Mouse (Mus musculus): ENCODE measurements around the gene Grhl3. TPM values are rescaled to one million over a fixed set of nuclear protein-coding genes. Genes with fewer than 3 reads are reported as not detected.
"Not testable (repeated sequence)": the region's sequence is repeated elsewhere in the genome, so short reads cannot be mapped to it uniquely, and the experiment has no call there.

Grhl3 gene
- total RNA-seq (2022): under 1 TPM in 2 of 4 experiments, not detected in 2; 0.15 to 0.16 TPM

GRCm38 (mm10) chr4:135573251-135573808 is at the start of gene Grhl3:
Gene Grhl3 (minus strand): TSS chr4:135573630.
- no peak for DNase-seq (ENCODE audit: low spot score in 2 of 2)

- no peak for DNase-seq (ENCODE audit: low spot score in 2 of 2)
These were observed 48.9 kb upstream of the Grhl3 start for GRCm38 (mm10) chr4:135622290-135622689.

DNA sequence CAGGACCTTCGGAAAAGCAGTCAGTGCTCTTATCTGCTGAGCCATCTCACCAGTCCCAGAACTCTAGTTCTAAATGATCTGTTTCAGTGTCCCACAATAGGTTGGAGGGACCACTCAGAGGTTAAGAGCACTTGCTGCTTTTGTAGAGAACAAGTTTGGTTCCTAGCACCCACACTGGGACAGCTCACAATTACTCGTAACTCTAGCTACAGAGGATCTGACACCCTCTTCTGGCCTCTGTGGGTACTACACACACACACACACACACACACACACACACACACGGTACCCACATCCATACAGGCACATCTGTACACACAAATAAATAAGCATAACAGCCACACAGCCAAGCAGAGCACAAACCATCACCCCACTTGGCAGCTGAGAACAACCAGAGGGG is 47.0 kb upstream of the Grhl3 start:
- no peak for DNase-seq (ENCODE audit: low spot score in 2 of 2)

GRCm38 (mm10) chr4:135617783-135618470 is 44.5 kb upstream of the Grhl3 start:
- no peak for DNase-seq (ENCODE audit: low spot score in 2 of 2)

GRCm38 (mm10) chr4:135617038-135617437 is 43.6 kb upstream of the Grhl3 start:
- no peak for DNase-seq (ENCODE audit: low spot score in 2 of 2)

DNA sequence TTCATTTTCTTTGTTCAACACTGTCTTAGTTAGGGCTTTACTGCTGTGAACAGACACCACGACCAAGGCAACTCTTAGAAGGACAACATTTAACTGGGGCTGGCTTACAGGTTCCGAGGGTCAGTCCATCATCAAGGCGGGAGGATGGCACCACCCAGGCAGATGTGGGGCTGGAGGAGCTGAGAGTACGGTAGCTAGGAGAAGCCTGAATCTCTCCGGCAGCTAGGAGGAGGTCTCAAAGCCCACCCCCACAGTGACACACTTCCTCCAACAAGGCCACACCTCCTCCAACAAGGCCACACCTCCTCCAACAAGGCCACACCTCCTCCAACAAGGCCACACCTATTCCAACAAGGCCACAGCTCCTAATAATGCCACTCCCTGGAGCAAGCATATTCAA is 41.9 kb upstream of the Grhl3 start:
- DNase-seq (ENCODE audit: low spot score in 2 of 2): not testable (repeated sequence)

DNA sequence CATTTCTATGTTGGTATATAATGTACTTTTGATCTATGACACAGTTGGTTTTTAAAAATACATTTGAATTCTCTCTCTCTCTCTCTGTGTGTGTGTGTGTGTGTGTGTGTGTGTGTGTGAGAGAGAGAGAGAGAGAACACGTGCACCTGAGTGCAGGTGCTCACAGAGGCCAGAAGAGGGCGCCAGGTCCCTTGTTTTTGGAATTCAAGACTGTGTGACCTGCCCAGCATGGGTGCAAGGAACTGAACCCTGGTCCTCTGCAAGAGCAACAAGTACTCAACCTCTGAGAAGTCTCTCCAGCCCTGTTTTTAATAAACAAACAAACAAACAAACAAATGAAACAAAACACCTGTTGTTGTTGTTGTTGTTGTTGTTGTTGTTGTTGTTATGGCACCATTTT is 36.6 kb upstream of the Grhl3 start:
- no peak for DNase-seq (ENCODE audit: low spot score in 2 of 2)

GRCm38 (mm10) chr4:135607979-135608885 is 34.8 kb upstream of the Grhl3 start:
- DNase-seq (ENCODE audit: low spot score in 2 of 2): no peak

GRCm38 (mm10) chr4:135606271-135606670 is 32.8 kb upstream of the Grhl3 start:
- DNase-seq (ENCODE audit: low spot score in 2 of 2): no peak

GRCm38 (mm10) chr4:135601530-135601929 is 28.1 kb upstream of the Grhl3 start:
- DNase-seq (ENCODE audit: low spot score in 2 of 2): no peak

DNA sequence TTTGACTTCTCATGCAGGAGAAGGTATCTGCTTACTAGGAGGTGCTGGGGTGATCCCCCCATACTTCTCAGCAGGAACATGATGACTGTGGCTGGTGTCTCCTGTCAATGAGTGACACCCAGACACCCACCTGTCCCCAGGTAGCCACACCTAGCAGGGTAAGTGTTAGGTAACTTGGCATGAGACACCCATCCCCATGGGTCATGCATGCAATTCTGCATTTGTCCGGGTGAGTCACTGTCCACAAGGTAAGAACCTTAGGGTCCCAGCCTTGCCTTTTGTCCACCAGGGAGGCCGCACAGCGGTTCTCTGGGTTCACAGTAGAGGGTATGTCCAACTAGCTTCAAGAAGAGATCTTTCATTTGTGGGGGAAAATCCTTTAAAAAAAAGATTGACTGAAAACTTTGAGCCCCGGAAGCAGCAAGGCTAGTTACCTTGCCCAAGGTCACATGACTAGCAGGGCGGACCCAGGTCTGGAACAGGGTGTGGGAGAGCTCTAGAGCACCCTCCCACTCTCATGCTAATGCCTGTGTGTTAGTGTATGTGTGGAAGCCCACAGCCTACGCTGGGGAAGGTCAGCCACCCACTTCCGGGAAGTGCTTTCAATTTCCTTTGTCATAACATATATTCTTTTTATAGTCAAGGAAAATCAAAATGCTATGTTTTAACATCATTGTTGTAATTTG is 26.2 kb upstream of the Grhl3 start:
- DNase-seq (ENCODE audit: low spot score in 2 of 2): no peak

- DNase-seq (ENCODE audit: low spot score in 2 of 2): no peak
These were observed 25.6 kb upstream of the Grhl3 start for GRCm38 (mm10) chr4:135598998-135599397.

- DNase-seq (ENCODE audit: low spot score in 2 of 2): no peak
These were observed 24.1 kb upstream of the Grhl3 start for GRCm38 (mm10) chr4:135597571-135597970.

- no peak for DNase-seq (ENCODE audit: low spot score in 2 of 2)
These were observed 22.5 kb upstream of the Grhl3 start for GRCm38 (mm10) chr4:135595943-135596342.

DNA sequence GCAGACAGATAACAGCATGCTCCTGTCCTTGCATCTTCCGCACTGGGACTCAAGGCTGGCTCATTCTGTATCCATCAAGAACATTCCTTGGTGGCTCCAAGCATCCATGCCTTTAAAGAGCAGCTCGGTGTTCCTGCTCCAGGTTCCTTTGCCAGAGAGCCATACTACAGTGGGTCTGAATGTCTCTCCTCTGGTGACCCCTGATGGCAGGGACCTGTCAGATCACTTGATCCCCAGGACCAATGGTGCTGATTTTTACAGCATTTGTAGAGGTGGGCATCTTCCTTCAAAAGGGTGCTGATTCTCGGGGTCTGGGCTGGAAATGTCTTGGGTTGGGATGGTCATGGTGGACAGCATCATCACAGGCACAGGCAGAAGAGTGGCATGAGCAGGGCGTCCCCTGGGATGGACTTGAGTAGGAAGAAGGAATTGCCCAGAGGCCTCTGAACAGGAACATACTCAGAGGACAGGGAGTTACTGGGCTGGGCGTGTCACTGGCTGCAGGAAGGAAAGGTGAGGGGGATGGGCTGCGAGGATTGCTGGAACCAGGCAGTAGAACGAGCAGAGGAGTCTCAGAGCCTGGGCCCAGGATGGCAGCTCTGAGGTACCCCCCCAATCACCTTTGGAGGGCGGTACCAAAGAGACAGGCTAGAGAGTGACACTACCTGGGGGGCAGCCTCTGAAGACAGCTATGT is 18.3 kb upstream of the Grhl3 start:
- DNase-seq (ENCODE audit: low spot score in 2 of 2): no peak

DNA sequence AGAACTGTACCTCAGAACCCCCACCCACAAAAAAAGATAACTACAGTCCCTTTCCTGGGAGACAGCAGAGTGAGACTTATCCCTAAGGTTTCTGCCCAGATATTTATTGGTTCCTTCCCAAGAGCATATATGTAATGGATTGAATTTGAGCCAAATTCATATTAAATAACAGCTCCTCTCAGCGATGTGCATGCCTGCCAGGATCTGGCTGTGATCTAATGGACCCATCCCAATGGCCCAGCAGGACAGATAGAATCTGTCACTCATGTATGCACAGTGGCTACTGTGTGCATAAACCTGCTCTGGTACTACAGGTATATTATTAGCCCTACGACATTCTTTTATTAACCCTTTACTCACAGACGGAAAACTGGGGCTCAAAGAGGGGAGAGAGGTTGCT is 17.7 kb upstream of the Grhl3 start:
- DNase-seq (ENCODE audit: low spot score in 2 of 2): no peak

DNA sequence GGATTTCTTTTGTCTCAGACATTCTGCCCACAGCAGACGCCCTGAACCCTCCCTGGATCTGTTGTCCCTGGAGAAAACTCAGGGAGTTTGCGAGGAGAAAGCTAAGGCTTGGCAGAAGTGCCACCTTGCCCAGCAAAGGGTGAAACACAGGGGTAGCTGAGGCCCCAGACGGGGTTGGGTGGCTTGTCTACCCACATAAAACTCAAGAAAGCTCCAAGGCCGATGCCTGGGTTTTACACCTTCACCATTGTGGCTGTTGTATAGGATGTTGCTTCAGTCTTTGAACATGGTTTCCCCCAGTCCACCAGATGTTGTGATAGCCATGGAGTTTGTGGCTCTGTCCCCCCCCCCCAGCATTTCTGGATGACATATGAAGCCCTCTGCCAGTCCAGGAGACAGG is 11.4 kb upstream of the Grhl3 start:
- DNase-seq (ENCODE audit: low spot score in 2 of 2): no peak

DNA sequence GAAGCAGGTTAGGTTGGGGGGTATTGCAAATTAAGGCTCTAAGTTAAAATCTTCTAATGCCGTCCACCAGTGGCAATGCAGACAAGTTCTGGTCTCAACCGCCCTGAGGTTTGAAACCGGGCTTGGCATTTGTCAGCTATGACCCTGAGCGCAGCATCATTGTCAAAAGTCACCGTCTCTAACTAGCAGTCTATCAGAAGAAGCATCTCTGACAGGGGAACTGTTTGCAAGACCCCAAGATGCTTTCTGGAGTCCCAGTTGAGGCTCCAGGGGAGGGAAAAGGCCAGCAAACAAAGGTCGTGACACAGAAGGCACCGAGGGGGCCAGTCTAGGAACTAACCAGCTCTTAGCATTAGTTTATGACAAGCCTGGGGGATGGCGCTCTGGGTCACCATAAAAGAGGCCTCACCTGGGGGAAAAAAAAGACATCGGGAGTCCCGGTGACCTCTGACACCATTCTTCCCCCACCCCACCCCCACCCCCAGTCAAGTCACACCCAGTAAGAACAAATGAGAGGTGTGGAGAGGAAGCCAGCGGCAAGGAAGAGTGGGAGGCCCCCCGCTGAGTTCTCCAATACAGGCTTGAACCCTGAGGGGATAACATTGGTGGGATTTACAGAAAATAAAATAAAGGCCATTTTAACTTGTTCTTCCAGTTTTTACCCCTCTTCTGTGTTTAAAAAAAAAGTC is 7.9 kb upstream of the Grhl3 start:
- DNase-seq (ENCODE audit: low spot score in 2 of 2): no peak

- no peak for DNase-seq (ENCODE audit: low spot score in 2 of 2)
These were observed 6.3 kb upstream of the Grhl3 start for GRCm38 (mm10) chr4:135579695-135580094.

- DNase-seq (ENCODE audit: low spot score in 2 of 2): no peak
These were observed 5.1 kb upstream of the Grhl3 start for GRCm38 (mm10) chr4:135578490-135578889.

All from gastrocnemius, adult 8-10 months (tissue).